Mouse (Mus musculus) ES-E14 (cell line): ENCODE measurements around the gene Clec4e.

Experiments used
- HCFC1 ChIP-seq: IDR thresholded peaks from 2 replicates; pipeline ENCODE4 v1.6.1; 2012; ENCODE audit warnings: low read length, inconsistent platforms, borderline replicate concordance; ENCODE audit not compliant: insufficient read depth
- ZC3H11A ChIP-seq: IDR thresholded peaks from 2 replicates; pipeline ENCODE4 v1.6.1; 2012; ENCODE audit warnings: low read depth, mild to moderate bottlenecking, inconsistent platforms, low read length, borderline replicate concordance
- ZNF384 ChIP-seq: IDR thresholded peaks from 2 replicates; pipeline ENCODE4 v1.6.1; 2012; ENCODE audit warnings: low read depth, low read length, inconsistent platforms

- TF ChIP-seq ZC3H11A (no peak), HCFC1 (no peak), ZNF384 (no peak)
Measured at GRCm38 (mm10) chr6:123260868-123261267, 28.8 kb downstream of the Clec4e start.
